Mouse (Mus musculus): ENCODE data around the gene Farsb. TPM values are rescaled to one million over a fixed set of nuclear protein-coding genes. Genes with fewer than 3 reads are reported as not detected.
A peak's percentile ranks its signal among the peaks of the same experiment; 100 is the strongest.

Gene Farsb
- polyA plus RNA-seq, 1 experiment from 2014 or later = 89.4 TPM

- peaks cover 8% of the 10 kb centered on the region for H3K4me1 ChIP-seq (replicated peaks)
- ATAC-seq (replicated peaks; ENCODE audit: insufficient number of reproducible peaks, insufficient read depth, low FRiP score, low read depth) = no peak
- H3K4me2 ChIP-seq = no peak overlapping the region
Observed at GRCm38 (mm10) chr1:78435967-78436366, 52.7 kb downstream of the Farsb start.

DNA sequence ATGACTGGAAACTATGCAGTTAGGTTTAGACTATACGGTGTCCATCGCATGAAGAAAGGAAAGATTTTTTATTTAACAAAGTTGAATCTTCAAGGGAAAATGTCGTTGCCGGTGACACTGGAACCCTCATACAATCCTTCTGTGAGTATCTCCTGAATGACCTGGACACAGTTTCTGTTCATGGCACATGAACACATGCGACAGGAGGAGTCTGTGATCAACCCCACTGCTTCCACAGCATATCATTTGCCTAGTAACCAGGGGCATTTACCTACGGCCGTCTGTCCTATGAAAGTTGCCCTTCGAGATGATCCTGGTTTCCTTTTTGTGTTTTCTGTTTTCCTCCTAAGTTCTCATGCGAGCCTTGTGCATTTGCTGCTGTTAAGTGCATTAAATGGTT is 55.2 kb downstream of the Farsb start:
- Histone ChIP-seq H3K27ac (no peak overlapping the region), H3K27me3 (no peaks in the 10 kb centered on the region), H3K9me3 (replicated peaks) (no peaks in the 10 kb centered on the region), H3K4me2 (no peak overlapping the region), H3K4me3 (no peak overlapping the region), H3K9ac (no peak overlapping the region), H3K4me1 (replicated peaks) (peaks cover 16% of the 10 kb centered on the region), H3K36me3 (no peaks in the 10 kb centered on the region)
- 93% methylated on average over 9 of the region's 9 CpGs for WGBS
- ATAC-seq (replicated peaks; ENCODE audit: insufficient number of reproducible peaks, insufficient read depth, low FRiP score, low read depth) = no peak

More at GRCm38 (mm10) chr1:78435967-78436366, 52.7 kb downstream of the Farsb start:
- Histone ChIP-seq H3K27ac (no peak overlapping the region), H3K27me3 (no peaks in the 10 kb centered on the region), H3K9me3 (replicated peaks) (no peaks in the 10 kb centered on the region), H3K4me3 (no peak overlapping the region), H3K36me3 (0 out of 2 replicates have a peak, but pooled peaks cover 6% of the 10 kb centered on the region), H3K9ac (no peak overlapping the region)
- WGBS = 54% methylated on average over 2 of the region's 2 CpGs

GRCm38 (mm10) chr1:78428851-78429250 is 59.8 kb downstream of the Farsb start:
- Histone ChIP-seq H3K36me3 (no peaks in the 10 kb centered on the region), H3K9ac (no peak overlapping the region), H3K9me3 (replicated peaks) (no peaks in the 10 kb centered on the region), H3K27me3 (no peaks in the 10 kb centered on the region), H3K4me3 (no peak overlapping the region), H3K4me1 (replicated peaks) (peaks cover 39% of the 10 kb centered on the region), H3K4me2 (no peak overlapping the region), H3K27ac (no peak overlapping the region)
- 77% methylated on average over 11 of the region's 11 CpGs for WGBS
- no peak for ATAC-seq (replicated peaks; ENCODE audit: insufficient number of reproducible peaks, insufficient read depth, low FRiP score, low read depth)

- no peak overlapping the region for H3K9ac ChIP-seq
- no peak overlapping the region for H3K4me3 ChIP-seq
- peaks cover 42% of the 10 kb centered on the region for H3K4me1 ChIP-seq (replicated peaks)
Observed at GRCm38 (mm10) chr1:78426841-78427240, 61.9 kb downstream of the Farsb start.

GRCm38 (mm10) chr1:78425793-78426700 is 62.6 kb downstream of the Farsb start:
- Histone ChIP-seq H3K36me3 (no peaks in the 10 kb centered on the region), H3K4me3 (no peak overlapping the region), H3K9me3 (replicated peaks) (no peaks in the 10 kb centered on the region), H3K9ac (no peak overlapping the region), H3K4me2 (peak overlapping the region; percentile 23; the same call in 1 of the 2 replicates), H3K4me1 (replicated peaks) (peaks cover 42% of the 10 kb centered on the region), H3K27ac (peak overlapping the region; percentile 79), H3K27me3 (no peaks in the 10 kb centered on the region)
- ATAC-seq (replicated peaks; ENCODE audit: insufficient number of reproducible peaks, insufficient read depth, low FRiP score, low read depth) = peak; percentile 82
- WGBS = 57% methylated on average over 7 of the region's 7 CpGs

More at GRCm38 (mm10) chr1:78426841-78427240, 61.9 kb downstream of the Farsb start:
- Histone ChIP-seq H3K27me3 (no peaks in the 10 kb centered on the region), H3K27ac (peak overlapping the region; percentile 79), H3K9me3 (replicated peaks) (no peaks in the 10 kb centered on the region), H3K36me3 (no peaks in the 10 kb centered on the region), H3K4me2 (no peak overlapping the region)
- ATAC-seq (replicated peaks; ENCODE audit: insufficient number of reproducible peaks, insufficient read depth, low FRiP score, low read depth) = no peak
- 27% methylated on average over 3 of the region's 3 CpGs for WGBS

GRCm38 (mm10) chr1:78425309-78425708 is 63.4 kb downstream of the Farsb start:
- H3K27me3 ChIP-seq = no peaks in the 10 kb centered on the region
- ATAC-seq (replicated peaks; ENCODE audit: insufficient number of reproducible peaks, insufficient read depth, low FRiP score, low read depth) = no peak
- no peak overlapping the region for H3K4me2 ChIP-seq
- H3K4me1 ChIP-seq (replicated peaks) = peaks cover 42% of the 10 kb centered on the region
- H3K9me3 ChIP-seq (replicated peaks) = no peaks in the 10 kb centered on the region
- no peaks in the 10 kb centered on the region for H3K36me3 ChIP-seq
- WGBS = 87% methylated on average over 7 of the region's 7 CpGs
- H3K4me3 ChIP-seq = no peak overlapping the region
- H3K27ac ChIP-seq = peak overlapping the region; percentile 79
- H3K9ac ChIP-seq = no peak overlapping the region

- H3K27ac ChIP-seq = no peak overlapping the region
- ATAC-seq (replicated peaks; ENCODE audit: insufficient number of reproducible peaks, insufficient read depth, low FRiP score, low read depth) = no peak
- 83% methylated on average over 4 of the region's 4 CpGs for WGBS
Observed at GRCm38 (mm10) chr1:78424848-78425247, 63.8 kb downstream of the Farsb start.

GRCm38 (mm10) chr1:78422576-78422975 is 66.1 kb downstream of the Farsb start:
- no peak overlapping the region for H3K9ac ChIP-seq
- H3K27me3 ChIP-seq = no peaks in the 10 kb centered on the region
- H3K9me3 ChIP-seq (replicated peaks) = no peaks in the 10 kb centered on the region
- ATAC-seq (replicated peaks; ENCODE audit: insufficient number of reproducible peaks, insufficient read depth, low FRiP score, low read depth) = no peak
- H3K4me1 ChIP-seq (replicated peaks) = peaks cover 26% of the 10 kb centered on the region
- H3K27ac ChIP-seq = no peak overlapping the region
- H3K4me3 ChIP-seq = no peak overlapping the region
- no peak overlapping the region for H3K4me2 ChIP-seq
- no peaks in the 10 kb centered on the region for H3K36me3 ChIP-seq
- 89% methylated on average over 2 of the region's 2 CpGs for WGBS

More at GRCm38 (mm10) chr1:78424848-78425247, 63.8 kb downstream of the Farsb start:
- Histone ChIP-seq H3K9me3 (replicated peaks) (no peaks in the 10 kb centered on the region), H3K4me1 (replicated peaks) (peaks cover 42% of the 10 kb centered on the region), H3K36me3 (no peaks in the 10 kb centered on the region), H3K4me2 (no peak overlapping the region), H3K9ac (no peak overlapping the region), H3K27me3 (no peaks in the 10 kb centered on the region), H3K4me3 (no peak overlapping the region)

DNA sequence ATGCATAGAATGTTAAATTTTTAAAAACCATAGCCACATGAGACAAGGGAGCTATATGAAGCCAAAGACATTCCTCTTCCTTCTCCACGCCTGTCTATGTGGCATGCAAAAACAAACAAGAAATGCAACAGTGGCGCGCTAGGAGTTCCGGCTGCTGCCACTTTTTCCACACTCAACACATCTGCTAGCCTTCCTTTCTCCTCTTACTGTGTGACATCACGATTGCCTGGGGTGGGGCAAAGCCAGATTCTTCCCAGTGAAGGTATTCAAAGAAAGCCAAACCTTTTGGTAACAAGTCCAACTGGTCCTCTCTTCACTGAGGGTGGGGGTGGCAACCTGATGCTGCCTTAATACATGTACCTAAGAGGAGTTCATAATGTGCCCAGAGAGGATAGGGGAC is 66.9 kb downstream of the Farsb start:
- H3K27me3 ChIP-seq = no peaks in the 10 kb centered on the region
- no peaks in the 10 kb centered on the region for H3K36me3 ChIP-seq
- no peak overlapping the region for H3K4me3 ChIP-seq
- peaks cover 21% of the 10 kb centered on the region for H3K4me1 ChIP-seq (replicated peaks)
- no peaks in the 10 kb centered on the region for H3K9me3 ChIP-seq (replicated peaks)
- H3K9ac ChIP-seq = no peak overlapping the region
- ATAC-seq (replicated peaks; ENCODE audit: insufficient number of reproducible peaks, insufficient read depth, low FRiP score, low read depth) = no peak
- WGBS = 87% methylated on average over 5 of the region's 5 CpGs
- no peak overlapping the region for H3K27ac ChIP-seq
- no peak overlapping the region for H3K4me2 ChIP-seq

DNA sequence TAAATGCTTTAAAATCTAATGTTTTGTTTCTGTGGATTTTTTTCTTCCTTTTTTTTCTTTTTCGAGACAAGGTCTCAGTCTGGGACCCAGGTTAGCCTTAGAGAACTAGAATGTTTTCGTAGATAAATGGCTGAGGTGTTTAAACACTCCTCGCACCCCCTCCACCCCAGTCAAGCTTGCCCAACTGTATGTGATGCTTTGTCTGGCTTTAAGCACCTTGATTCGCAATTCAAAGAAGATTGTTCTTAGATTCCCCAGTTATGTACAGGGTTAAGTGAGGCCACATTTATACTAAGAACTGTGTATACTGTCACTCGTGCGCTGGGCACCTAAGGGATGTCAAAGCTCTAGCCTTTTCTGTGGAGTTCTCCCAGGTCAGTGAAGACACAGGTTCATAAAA is 68.4 kb downstream of the Farsb start:
- Histone ChIP-seq H3K9me3 (replicated peaks) (no peaks in the 10 kb centered on the region), H3K27me3 (no peaks in the 10 kb centered on the region), H3K4me1 (replicated peaks) (peaks cover 14% of the 10 kb centered on the region), H3K4me2 (no peak overlapping the region), H3K27ac (no peak overlapping the region), H3K4me3 (no peak overlapping the region), H3K36me3 (no peaks in the 10 kb centered on the region), H3K9ac (no peak overlapping the region)
- ATAC-seq (replicated peaks; ENCODE audit: insufficient number of reproducible peaks, insufficient read depth, low FRiP score, low read depth) = no peak
- WGBS = 87% methylated on average over 6 of the region's 6 CpGs

DNA sequence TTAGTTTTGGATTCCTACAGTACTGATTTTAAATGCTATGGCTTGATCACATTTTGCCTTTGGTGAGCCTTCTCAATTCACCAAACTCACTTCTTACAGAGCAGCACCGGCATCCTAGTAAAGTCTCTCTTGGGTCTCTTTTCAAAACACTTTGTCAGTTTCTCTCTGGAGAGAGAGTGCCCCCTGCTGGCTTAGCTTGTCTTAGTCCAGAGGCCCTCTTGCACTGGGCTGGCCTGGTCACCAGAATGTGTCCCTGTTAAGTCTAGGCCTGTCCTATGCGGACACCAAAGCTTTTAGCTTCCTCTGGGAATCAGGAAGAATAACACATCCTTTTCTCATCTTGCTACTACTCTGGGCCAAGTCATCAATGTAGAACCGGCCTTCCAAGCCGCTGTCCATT is 69.1 kb downstream of the Farsb start:
- no peaks in the 10 kb centered on the region for H3K27me3 ChIP-seq
- H3K27ac ChIP-seq = no peak overlapping the region
- WGBS = 49% methylated on average over 4 of the region's 4 CpGs
- H3K4me3 ChIP-seq = no peak overlapping the region
- peaks cover 8% of the 10 kb centered on the region for H3K4me1 ChIP-seq (replicated peaks)
- no peak for ATAC-seq (replicated peaks; ENCODE audit: insufficient number of reproducible peaks, insufficient read depth, low FRiP score, low read depth)
- no peak overlapping the region for H3K9ac ChIP-seq
- H3K36me3 ChIP-seq = no peaks in the 10 kb centered on the region
- no peak overlapping the region for H3K4me2 ChIP-seq
- no peaks in the 10 kb centered on the region for H3K9me3 ChIP-seq (replicated peaks)

Data from heart, embryonic 15.5 days (tissue).